Mouse (Mus musculus) ES-Bruce4 (cell line): ENCODE data around the gene Dmrtc1b.
"Not testable (repeated sequence)": the region's sequence is repeated elsewhere in the genome, so short reads cannot be mapped to it uniquely, and the experiment has no call there.

Experiments
- CTCF ChIP-seq: IDR thresholded peaks from one replicate; pipeline ENCODE4 v1.8.1; 2011; ENCODE audit warnings: low read depth, low read length
- POLR2A ChIP-seq: IDR thresholded peaks from one replicate; pipeline ENCODE4 v1.8.1; 2011; ENCODE audit warnings: low read length; ENCODE audit not compliant: insufficient read depth

GRCm38 (mm10) chrX:102689252-102689651 lies 18.4 kb upstream of the Dmrtc1b start:
- peak; percentile 19 for TF ChIP-seq CTCF
- TF ChIP-seq POLR2A = not testable (repeated sequence)
